Mouse (Mus musculus): Measurements from ENCODE around the gene Chd9.

GRCm38 (mm10) chr8:90825459-90825871, 2.7 kb upstream of the Chd9 start:
- TF ChIP-seq CTCF (IDR thresholded peaks at IDR 0.05; ENCODE audit: low read depth, low read length) = no peak
- TF ChIP-seq POLR2A (IDR thresholded peaks at IDR 0.05; ENCODE audit: borderline replicate concordance, low read depth, low read length) = no peak
